Mouse (Mus musculus): ENCODE data around the gene Cwc22. TPM values are rescaled to one million over a fixed set of nuclear protein-coding genes. Genes with fewer than 3 reads are reported as not detected.
"Not testable (repeated sequence)": the region's sequence is repeated elsewhere in the genome, so short reads cannot be mapped to it uniquely, and the experiment has no call there.

Gene Cwc22
- total and polyA plus RNA-seq, 2 experiments from 2014 or later, result 9.0 to 9.6 TPM

GRCm38 (mm10) chr2:77896843-77897557 is 49.2 kb downstream of the Cwc22 start:
- Histone ChIP-seq H3K4me1 (ENCODE audit: insufficient read depth, low read length) (no peaks in the 10 kb centered on the region), H3K9me3 (ENCODE audit: low read length) (no peaks in the 10 kb centered on the region), H3K27ac (no peak overlapping the region), H3K4me3 (ENCODE audit: low read length) (no peak overlapping the region), H3K27me3 (ENCODE audit: insufficient read depth, low read length) (no peaks in the 10 kb centered on the region), H3K9ac (replicated peaks; ENCODE audit: low read length) (no peak overlapping the region), H3K4me2 (ENCODE audit: low read depth, low read length) (no peak overlapping the region), H3K36me3 (ENCODE audit: insufficient read depth, low read length) (peaks cover 21% of the 10 kb centered on the region)
- 85% methylated on average over 12 of the region's 12 CpGs for WGBS
- ATAC-seq (peak; percentile 68; the same call in 1 of the 2 replicates), DNase-seq (ENCODE audit: low spot score) (peak; percentile 37)
- TF ChIP-seq CTCF (IDR thresholded peaks at IDR 0.05; ENCODE audit: low read depth), result no peak

- not testable (repeated sequence) for H3K4me1 ChIP-seq (ENCODE audit: insufficient read depth, low read length); H3K9me3 ChIP-seq (ENCODE audit: low read length); ATAC-seq; H3K4me2 ChIP-seq (ENCODE audit: low read depth, low read length); H3K4me3 ChIP-seq (ENCODE audit: low read length); H3K27me3 ChIP-seq (ENCODE audit: insufficient read depth, low read length); H3K9ac ChIP-seq (replicated peaks; ENCODE audit: low read length); DNase-seq (ENCODE audit: low spot score); H3K27ac ChIP-seq
- 89% methylated on average over 16 of the region's 16 CpGs for WGBS
- H3K36me3 ChIP-seq (ENCODE audit: insufficient read depth, low read length), result peaks cover 21% of the 10 kb centered on the region
Measured at GRCm38 (mm10) chr2:77895906-77896570, 50.1 kb downstream of the Cwc22 start.

- H3K36me3 ChIP-seq (ENCODE audit: insufficient read depth, low read length), result peaks cover 21% of the 10 kb centered on the region
- ATAC-seq, result no peak
Measured at GRCm38 (mm10) chr2:77894896-77895295, 51.3 kb downstream of the Cwc22 start.

GRCm38 (mm10) chr2:77893505-77893904 is 52.7 kb downstream of the Cwc22 start:
- Histone ChIP-seq H3K27ac (no peak overlapping the region), H3K4me2 (ENCODE audit: low read depth, low read length) (no peak overlapping the region), H3K4me1 (ENCODE audit: insufficient read depth, low read length) (no peaks in the 10 kb centered on the region), H3K9ac (replicated peaks; ENCODE audit: low read length) (no peak overlapping the region), H3K27me3 (ENCODE audit: insufficient read depth, low read length) (no peaks in the 10 kb centered on the region), H3K36me3 (ENCODE audit: insufficient read depth, low read length) (peaks cover 16% of the 10 kb centered on the region), H3K9me3 (ENCODE audit: low read length) (no peaks in the 10 kb centered on the region), H3K4me3 (ENCODE audit: low read length) (no peak overlapping the region)
- ATAC-seq (no peak), DNase-seq (ENCODE audit: low spot score) (no peak)
- WGBS, result 95% methylated on average over 8 of the region's 8 CpGs
- no peak for TF ChIP-seq CTCF (IDR thresholded peaks at IDR 0.05; ENCODE audit: low read depth)

More at GRCm38 (mm10) chr2:77894896-77895295, 51.3 kb downstream of the Cwc22 start:
- Histone ChIP-seq H3K27ac (no peak overlapping the region), H3K4me2 (ENCODE audit: low read depth, low read length) (no peak overlapping the region), H3K9me3 (ENCODE audit: low read length) (no peaks in the 10 kb centered on the region), H3K4me3 (ENCODE audit: low read length) (no peak overlapping the region), H3K27me3 (ENCODE audit: insufficient read depth, low read length) (no peaks in the 10 kb centered on the region), H3K9ac (replicated peaks; ENCODE audit: low read length) (no peak overlapping the region), H3K4me1 (ENCODE audit: insufficient read depth, low read length) (no peaks in the 10 kb centered on the region)
- WGBS, result 96% methylated on average over 8 of the region's 8 CpGs
- DNase-seq (ENCODE audit: low spot score), result no peak
- no peak for TF ChIP-seq CTCF (IDR thresholded peaks at IDR 0.05; ENCODE audit: low read depth)

- WGBS, result 90% methylated on average over 4 of the region's 4 CpGs
- Histone ChIP-seq H3K4me3 (ENCODE audit: low read length) (no peak overlapping the region), H3K27ac (no peak overlapping the region), H3K4me1 (ENCODE audit: insufficient read depth, low read length) (no peaks in the 10 kb centered on the region), H3K9me3 (ENCODE audit: low read length) (no peaks in the 10 kb centered on the region), H3K36me3 (ENCODE audit: insufficient read depth, low read length) (peaks cover 16% of the 10 kb centered on the region), H3K27me3 (ENCODE audit: insufficient read depth, low read length) (no peaks in the 10 kb centered on the region), H3K9ac (replicated peaks; ENCODE audit: low read length) (no peak overlapping the region), H3K4me2 (ENCODE audit: low read depth, low read length) (no peak overlapping the region)
- no peak for TF ChIP-seq CTCF (IDR thresholded peaks at IDR 0.05; ENCODE audit: low read depth)
- no peak for DNase-seq (ENCODE audit: low spot score)
- no peak for ATAC-seq
Measured at GRCm38 (mm10) chr2:77892573-77892972, 53.6 kb downstream of the Cwc22 start.

- WGBS, result 97% methylated on average over 5 of the region's 5 CpGs
- H3K27me3 ChIP-seq (ENCODE audit: insufficient read depth, low read length), result no peaks in the 10 kb centered on the region
- no peak overlapping the region for H3K4me3 ChIP-seq (ENCODE audit: low read length)
- ATAC-seq, result no peak
- H3K4me1 ChIP-seq (ENCODE audit: insufficient read depth, low read length), result no peaks in the 10 kb centered on the region
- H3K4me2 ChIP-seq (ENCODE audit: low read depth, low read length), result no peak overlapping the region
- no peak overlapping the region for H3K27ac ChIP-seq
- H3K36me3 ChIP-seq (ENCODE audit: insufficient read depth, low read length), result peaks cover 13% of the 10 kb centered on the region
- no peaks in the 10 kb centered on the region for H3K9me3 ChIP-seq (ENCODE audit: low read length)
- no peak overlapping the region for H3K9ac ChIP-seq (replicated peaks; ENCODE audit: low read length)
- no peak for DNase-seq (ENCODE audit: low spot score)
- no peak for TF ChIP-seq CTCF (IDR thresholded peaks at IDR 0.05; ENCODE audit: low read depth)
Measured at GRCm38 (mm10) chr2:77890836-77891438, 55.2 kb downstream of the Cwc22 start.
